Mouse (Mus musculus) left cerebral cortex, adult 8-10 months (tissue): Measurements from ENCODE around the gene Ccdc88b. TPM values are rescaled to one million over a fixed set of nuclear protein-coding genes. Genes with fewer than 3 reads are reported as not detected.

Source experiments
- DNase-seq, 2 experiments: peaks; one replicate each; pipeline ENCODE4 v3.0.0; 2022; ENCODE audit warnings: low spot score in 2 of 2
- microRNA-seq, 2 experiments: library from miRNA; unstranded; fragments of <30 nt; microRNA quantifications; one replicate each; pipeline ENCODE4 v1.2.0; 2022
- total RNA-seq, 4 experiments: library from RNA; stranded (reverse); gene quantifications; 2 replicates each; pipeline ENCODE4 v1.2.4; 2022

Gene Ccdc88b
- total RNA-seq, 4 experiments from 2014 or later = 4.6 to 6.3 (median 5.8) TPM

GRCm38 (mm10) chr19:6829870-6830555 is 28.0 kb downstream of the Ccdc88b start:
- no peak for DNase-seq

- no peak for DNase-seq
Observed at GRCm38 (mm10) chr19:6829069-6829468, 28.9 kb downstream of the Ccdc88b start.

GRCm38 (mm10) chr19:6826601-6827000 is 31.4 kb downstream of the Ccdc88b start:
- DNase-seq = no peak

- no peak for DNase-seq
Observed at GRCm38 (mm10) chr19:6825384-6825783, 32.6 kb downstream of the Ccdc88b start.

- no peak for DNase-seq
Observed at GRCm38 (mm10) chr19:6820538-6821195, 37.3 kb downstream of the Ccdc88b start.

GRCm38 (mm10) chr19:6819143-6819827 is 38.7 kb downstream of the Ccdc88b start:
- no peak for DNase-seq

- DNase-seq = no peak
Observed at GRCm38 (mm10) chr19:6814958-6815357, 43.1 kb downstream of the Ccdc88b start.

- no peak for DNase-seq
Observed at GRCm38 (mm10) chr19:6814366-6814765, 43.6 kb downstream of the Ccdc88b start.

Small RNA genes within 50 kb of the gene (microRNA-seq; reads per million reads assigned to microRNA genes)
- gene Mir5046 = 0 reads per million in 2 experiments

Other genes starting within 250 kb of the Ccdc88b start
- 10 to 100 TPM; 41.9 to 59.0 (median 49.0) TPM for gene Rps6ka4, start 17.6 kb downstream of the Ccdc88b start, total RNA-seq
- 10 to 100 TPM; 35.0 to 55.2 (median 44.9) TPM for gene Trmt112, start 51.5 kb upstream of the Ccdc88b start, total RNA-seq
- gene Prdx5, start 51.9 kb upstream of the Ccdc88b start, total RNA-seq = 100 to 1,000 TPM; 294 to 374 (median 338) TPM
- 10 to 100 TPM; 60.5 to 66.0 (median 63.4) TPM for gene Esrra, start 63.6 kb upstream of the Ccdc88b start, total RNA-seq
- 10 to 100 TPM; 15.5 to 18.5 (median 16.6) TPM for gene Catsperz, start 67.2 kb upstream of the Ccdc88b start, total RNA-seq
- 10 to 100 TPM; 25.0 to 31.5 (median 25.7) TPM for gene Kcnk4, start 76.3 kb upstream of the Ccdc88b start, total RNA-seq
- 10 to 100 TPM; 34.6 to 44.9 (median 37.6) TPM for gene Bad, start 83.7 kb upstream of the Ccdc88b start, total RNA-seq
- 100 to 1,000 TPM; 101 to 106 (median 104) TPM for gene Gpr137, start 84.3 kb upstream of the Ccdc88b start, total RNA-seq
- 10 to 100 TPM; 56.6 to 72.1 (median 59.0) TPM for gene Ppp1r14b, start 116.8 kb upstream of the Ccdc88b start, total RNA-seq
- gene Plcb3, start 118.3 kb upstream of the Ccdc88b start, total RNA-seq = 10 to 100 TPM; 13.8 to 18.2 (median 14.5) TPM
- 100 to 1,000 TPM in 2 of 4 experiments, 10 to 100 TPM in 2; 79.1 to 129 (median 98.4) TPM for gene Fkbp2, start 122.3 kb upstream of the Ccdc88b start, total RNA-seq
- gene Vegfb, start 129.4 kb upstream of the Ccdc88b start, total RNA-seq = 100 to 1,000 TPM in 3 of 4 experiments, 10 to 100 TPM in 1; 98.9 to 107 (median 104) TPM
- gene Dnajc4, start 134.4 kb upstream of the Ccdc88b start, total RNA-seq = 10 to 100 TPM; 27.0 to 32.6 (median 29.7) TPM
- gene Nudt22, start 137.9 kb upstream of the Ccdc88b start, total RNA-seq = 10 to 100 TPM; 13.8 to 17.0 (median 16.2) TPM
- 10 to 100 TPM; 20.2 to 25.3 (median 21.3) TPM for gene Trpt1, start 137.9 kb upstream of the Ccdc88b start, total RNA-seq
- gene Fermt3, start 161.3 kb upstream of the Ccdc88b start, total RNA-seq = 10 to 100 TPM in 1 of 4 experiments, 1 to 10 TPM in 3; 4.1 to 11.5 (median 7.1) TPM
- gene Stip1, start 181.8 kb upstream of the Ccdc88b start, total RNA-seq = 100 to 1,000 TPM; 160 to 199 (median 183) TPM
- 10 to 100 TPM; 16.7 to 19.7 (median 18.0) TPM for gene Macrod1, start 198.6 kb upstream of the Ccdc88b start, total RNA-seq
- gene Flrt1, start 247.5 kb upstream of the Ccdc88b start, total RNA-seq = 10 to 100 TPM; 35.6 to 42.2 (median 39.1) TPM